Mouse (Mus musculus) liver, postnatal 0 days (tissue): Measurements from ENCODE around the gene Palm3.

Experiments used
- CTCF ChIP-seq: sonication (generic); IDR thresholded peaks from 2 replicates; pipeline ENCODE4 v1.5.1; 2016; ENCODE audit warnings: antibody characterized with exemption, low read depth
- EP300 ChIP-seq: IDR thresholded peaks from 2 replicates; pipeline ENCODE4 v1.6.1; 2016; ENCODE audit warnings: antibody characterized with exemption, low read depth, mild to moderate bottlenecking

DNA sequence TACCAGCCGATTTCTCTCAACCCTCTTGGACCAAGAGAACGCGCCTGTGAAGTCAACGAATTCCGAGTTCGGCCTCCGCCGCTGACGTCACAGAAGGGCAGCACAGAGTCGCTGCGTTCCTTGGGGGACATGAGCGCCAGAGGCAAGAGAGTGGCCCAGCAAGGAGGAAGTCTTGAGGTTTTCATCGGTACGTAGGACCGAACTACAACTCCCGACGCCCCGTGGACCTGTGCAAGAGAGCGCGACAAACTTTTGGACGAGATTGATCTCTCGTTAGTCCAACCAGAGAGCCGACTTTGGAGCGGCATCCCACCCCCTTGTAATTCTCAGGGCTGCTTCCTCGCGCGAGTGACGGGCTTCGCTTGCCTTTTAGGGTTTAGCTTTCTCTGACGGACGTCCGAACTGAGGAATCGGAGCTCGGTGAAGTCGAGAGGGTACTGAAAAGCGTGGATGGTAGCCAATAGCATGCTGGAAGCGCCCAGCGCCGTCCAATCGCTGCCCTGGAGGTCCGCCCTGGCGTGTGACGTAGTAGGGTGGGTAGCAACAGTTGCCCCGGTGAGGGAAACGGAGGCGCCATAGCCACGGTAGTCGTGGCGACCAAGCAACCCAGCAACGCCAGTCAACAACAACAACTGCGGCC, 45.1 kb downstream of the Palm3 start, which contains the start of gene Rfx1:
- TF ChIP-seq CTCF = no peak
- TF ChIP-seq EP300 = peak; percentile 71; the same call in 1 of the 2 replicates
